Mouse (Mus musculus) brain, embryonic 14.5 days (tissue): ENCODE measurements at regions not wholly inside any gene's neighbourhood (a gene's known extent, or its start where the extent isn't known, plus 50 kb on each side); places are given as distances from the start of the nearest gene placed in this dataset.

Source experiments
- CTCF ChIP-seq: fragments of 200-500 bp; IDR thresholded peaks from 2 replicates; pipeline ENCODE4 v1.5.1; 2012; ENCODE audit warnings: inconsistent platforms, mild to moderate bottlenecking, moderate library complexity, borderline replicate concordance; ENCODE audit not compliant: insufficient read depth, insufficient read length; ENCODE audit errors: extremely low read depth
- POLR2A ChIP-seq: fragments of 200-500 bp; IDR thresholded peaks from 2 replicates; pipeline ENCODE4 v1.6.1; 2012; ENCODE audit warnings: mild to moderate bottlenecking, inconsistent platforms, borderline replicate concordance; ENCODE audit not compliant: poor library complexity, insufficient read depth, insufficient read length, severe bottlenecking; ENCODE audit errors: extremely low read depth

DNA sequence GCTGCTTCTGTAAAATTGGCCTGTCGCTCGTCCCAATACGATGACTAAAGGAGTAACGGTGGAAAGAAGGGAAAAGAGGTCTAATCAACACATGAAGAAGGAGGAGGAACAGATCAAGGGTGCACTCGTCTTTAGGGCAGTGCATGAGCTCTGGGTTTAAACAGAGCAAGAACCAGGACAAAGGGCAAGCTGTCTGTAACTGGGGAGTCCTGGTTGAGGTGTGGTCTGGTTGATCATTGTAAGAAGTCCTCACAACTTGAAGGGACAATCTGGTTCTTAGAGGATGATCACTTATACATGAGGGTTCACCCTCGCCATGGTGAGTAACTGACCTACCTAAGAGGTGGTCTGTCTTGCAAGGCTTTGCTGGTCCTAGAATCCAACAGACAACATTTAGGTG lies 105.2 kb upstream of the Gls start:
- TF ChIP-seq POLR2A = no peak
- no peak for TF ChIP-seq CTCF
